Mouse (Mus musculus) layer of hippocampus, adult 2 months (tissue): ENCODE measurements around the gene Pgap2. TPM values are rescaled to one million over a fixed set of nuclear protein-coding genes. Genes with fewer than 3 reads are reported as not detected.
"Not testable (repeated sequence)": the region's sequence is repeated elsewhere in the genome, so short reads cannot be mapped to it uniquely, and the experiment has no call there.

Experiments
- DNase-seq, 2 experiments: peaks; one replicate each; pipeline ENCODE4 v3.0.0; 2022; ENCODE audit warnings: low spot score in 2 of 2
- H3K27ac ChIP-seq: fragments of 200-600 bp; 2 replicates; pipeline ENCODE4 v1.8.1; 2022
- H3K4me3 ChIP-seq: fragments of 200-600 bp; 2 replicates; pipeline ENCODE4 v1.8.1; 2022; ENCODE audit warnings: mild to moderate bottlenecking
- CTCF ChIP-seq: fragments of 200-600 bp; conservative IDR thresholded peaks from 2 replicates; pipeline ENCODE4 v1.8.1; 2022; ENCODE audit warnings: antibody characterized with exemption, mild to moderate bottlenecking, moderate library complexity
- total RNA-seq, 2 experiments: library from RNA; stranded (reverse); gene quantifications; 2 replicates each; pipeline ENCODE4 v1.2.3; 2021

Pgap2 gene
- total RNA-seq, 2 experiments from 2014 or later, result 24.3 to 30.6 TPM

GRCm38 (mm10) chr7:102259716-102260479 is 49.9 kb downstream of the Pgap2 start:
- no peak overlapping the region for H3K4me3 ChIP-seq
- DNase-seq, result no peak
- TF ChIP-seq CTCF, result no peak
- H3K27ac ChIP-seq, result no peak overlapping the region

DNA sequence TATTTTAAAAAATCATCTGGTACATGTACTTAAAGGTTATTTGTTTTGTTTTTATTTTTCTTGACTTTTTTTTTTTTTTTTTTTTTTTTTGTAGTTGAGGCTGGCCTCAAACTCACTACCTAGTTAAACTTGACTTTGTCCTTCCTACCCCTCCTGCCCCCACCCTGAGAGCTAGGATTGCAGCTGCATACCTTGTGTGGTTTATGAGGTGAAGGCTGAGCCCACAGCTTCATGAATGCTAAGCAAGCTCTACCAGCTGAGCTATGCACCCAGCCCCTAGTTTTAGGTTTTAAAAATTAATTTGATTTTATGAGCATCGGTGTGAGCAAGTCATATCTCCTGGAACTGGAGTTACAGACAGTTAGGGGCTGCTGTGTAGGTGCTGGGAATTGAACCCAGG is 50.5 kb downstream of the Pgap2 start:
- H3K4me3 ChIP-seq, result no peak overlapping the region
- H3K27ac ChIP-seq, result no peak overlapping the region
- DNase-seq, result no peak
- no peak for TF ChIP-seq CTCF

GRCm38 (mm10) chr7:102263020-102263419 is 53.0 kb downstream of the Pgap2 start:
- Histone ChIP-seq H3K27ac (no peak overlapping the region), H3K4me3 (no peak overlapping the region)
- DNase-seq, result no peak
- no peak for TF ChIP-seq CTCF

GRCm38 (mm10) chr7:102266021-102266400 is 56.0 kb downstream of the Pgap2 start:
- not testable (repeated sequence) for H3K4me3 ChIP-seq, H3K27ac ChIP-seq, DNase-seq

- no peak overlapping the region for H3K4me3 ChIP-seq
- no peak for TF ChIP-seq CTCF
- no peak for DNase-seq
- no peak overlapping the region for H3K27ac ChIP-seq
Measured at GRCm38 (mm10) chr7:102266401-102267042, 56.5 kb downstream of the Pgap2 start.

GRCm38 (mm10) chr7:102267113-102267579 is 57.1 kb downstream of the Pgap2 start:
- peak overlapping the region; percentile 90 for H3K27ac ChIP-seq
- H3K4me3 ChIP-seq, result peak overlapping the region; percentile 93
- TF ChIP-seq CTCF, result peak; percentile 95
- DNase-seq, result peak; percentile 92 to 95

GRCm38 (mm10) chr7:102267601-102268394 is 57.8 kb downstream of the Pgap2 start, which contains the start of gene Stim1:
Gene Stim1 (plus strand): TSS chr7:102267806.
- Histone ChIP-seq H3K27ac (peak within 1 kb of the TSS; percentile 90), H3K4me3 (peak within 1 kb of the TSS; percentile 93)
- no peak for DNase-seq
- no peak for TF ChIP-seq CTCF

DNA sequence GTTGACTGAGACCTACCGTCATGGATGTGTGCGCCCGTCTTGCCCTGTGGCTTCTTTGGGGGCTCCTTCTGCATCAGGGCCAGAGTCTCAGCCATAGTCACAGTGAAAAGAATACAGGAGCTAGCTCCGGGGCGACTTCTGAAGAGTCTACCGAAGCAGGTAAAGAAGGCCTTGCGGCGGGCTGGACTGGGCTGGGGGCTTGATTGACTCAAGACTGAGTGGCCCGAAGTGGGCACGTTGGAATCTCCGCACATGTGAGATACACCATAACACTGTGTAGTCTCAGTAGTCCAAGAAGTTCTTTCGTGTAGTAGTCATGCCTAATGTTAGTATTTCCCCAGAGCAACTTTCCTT is 58.4 kb downstream of the Pgap2 start:
- Histone ChIP-seq H3K27ac (peak overlapping the region; percentile 90), H3K4me3 (peak overlapping the region; percentile 93)
- TF ChIP-seq CTCF, result no peak
- no peak for DNase-seq

- Histone ChIP-seq H3K4me3 (no peak overlapping the region), H3K27ac (no peak overlapping the region)
- TF ChIP-seq CTCF, result no peak
Measured at GRCm38 (mm10) chr7:102272422-102272948, 62.5 kb downstream of the Pgap2 start.

DNA sequence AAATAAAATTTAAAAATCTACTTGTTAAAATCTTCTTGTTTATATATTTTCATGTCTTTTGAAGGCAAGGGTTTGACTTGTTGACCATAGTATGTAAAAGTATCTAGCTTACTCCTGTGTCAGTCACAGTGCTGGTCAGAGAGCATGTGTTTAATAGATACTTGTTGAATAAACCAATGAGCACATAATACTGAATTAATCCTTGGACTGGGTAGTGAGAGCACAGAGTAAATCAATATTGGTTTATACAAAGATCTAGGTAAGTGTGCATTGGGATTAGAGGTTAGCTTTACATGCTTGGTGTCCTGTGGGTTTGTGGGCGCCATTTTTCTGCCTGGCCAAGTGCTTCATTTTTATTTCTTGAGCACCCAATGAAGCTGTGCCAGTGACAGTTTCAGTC is 71.4 kb downstream of the Pgap2 start:
- DNase-seq, result no peak
- TF ChIP-seq CTCF, result no peak
- H3K4me3 ChIP-seq, result no peak overlapping the region
- no peak overlapping the region for H3K27ac ChIP-seq

More at GRCm38 (mm10) chr7:102272422-102272948, 62.5 kb downstream of the Pgap2 start:
- DNase-seq, result no peak

GRCm38 (mm10) chr7:102282261-102282660 is 72.3 kb downstream of the Pgap2 start:
- no peak overlapping the region for H3K27ac ChIP-seq
- no peak for TF ChIP-seq CTCF
- no peak for DNase-seq
- no peak overlapping the region for H3K4me3 ChIP-seq

Other genes with a start within 250 kb of the Pgap2 start
- 10 to 100 TPM in 1 of 2 experiments, 1 to 10 TPM in 1; 7.5 to 11.6 TPM for gene Il18bp, start 191.5 kb upstream of the Pgap2 start, total RNA-seq
- gene Rnf121, start 144.7 kb upstream of the Pgap2 start, total RNA-seq, result 10 to 100 TPM; 44.3 to 47.4 TPM
- gene Xndc1, start 144.7 kb upstream of the Pgap2 start, total RNA-seq, result 10 to 100 TPM; 29.2 to 33.7 TPM
- 1 to 10 TPM; 2.3 to 2.9 TPM for gene Xntrpc, start 144.5 kb upstream of the Pgap2 start, total RNA-seq
- 1 to 10 TPM; 1.1 to 2.4 TPM for gene Trpc2, start 127.1 kb upstream of the Pgap2 start, total RNA-seq
- not detected for gene Art1, start 108.5 kb upstream of the Pgap2 start, total RNA-seq
- not detected for gene Art5, start 100.7 kb upstream of the Pgap2 start, total RNA-seq
- under 1 TPM; 0.15 to 0.54 TPM for gene Chrna10, start 93.4 kb upstream of the Pgap2 start, total RNA-seq
- 10 to 100 TPM; 40.7 to 45.0 TPM for gene Nup98, start within 50 bp of the Pgap2 start, total RNA-seq
- 10 to 100 TPM; 23.4 to 23.9 TPM for gene Rhog, start 45.8 kb downstream of the Pgap2 start, total RNA-seq
- 10 to 100 TPM; 61.3 to 66.8 TPM for gene Stim1, start 57.6 kb downstream of the Pgap2 start, total RNA-seq
- gene Rrm1, start 231.5 kb downstream of the Pgap2 start, total RNA-seq, result 10 to 100 TPM; 10.8 to 13.0 TPM